Mouse (Mus musculus): ENCODE data around the gene Kalrn.

The Kalrn gene

DNA sequence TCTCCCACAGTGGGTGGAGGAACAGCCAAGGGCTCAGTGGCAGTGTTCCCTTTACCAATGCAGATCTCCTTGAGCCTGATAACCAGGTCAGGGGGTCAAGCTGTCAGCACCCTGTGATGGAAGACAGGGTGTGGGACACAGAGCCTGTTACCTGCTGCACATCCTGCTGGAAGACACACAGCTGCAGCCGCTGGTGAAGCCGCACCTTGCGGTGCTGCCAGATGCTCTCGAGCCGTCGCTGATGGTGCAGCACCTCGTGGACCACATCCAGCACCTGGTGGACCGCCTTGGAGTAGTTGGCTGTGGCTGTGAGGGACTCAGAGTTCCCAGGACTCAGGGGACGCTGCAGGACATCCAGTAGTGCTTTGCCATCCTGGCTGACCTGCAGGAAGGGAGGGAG lies 265.9 kb downstream of the Kalrn start:
- DNase-seq: no peak

DNA sequence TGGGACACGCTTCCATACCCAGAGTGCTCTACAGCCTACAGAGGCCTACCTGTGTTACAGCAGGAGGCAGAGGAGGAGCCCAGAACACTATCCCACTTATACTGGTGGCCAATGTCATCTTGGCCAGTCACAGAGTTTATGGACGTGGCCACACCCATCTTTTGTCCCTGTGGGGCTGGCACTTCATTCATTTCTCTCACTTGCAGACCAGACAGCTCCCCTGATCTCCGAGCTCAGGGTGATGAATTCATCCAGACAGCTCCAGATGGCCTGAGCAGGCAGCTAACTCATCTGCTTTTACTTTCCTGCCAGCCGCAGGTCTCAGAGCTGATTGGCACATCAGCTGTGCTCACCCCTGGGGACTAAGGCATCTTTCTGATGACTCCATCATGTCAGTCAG lies 267.7 kb downstream of the Kalrn start:
- no peak for DNase-seq

DNA sequence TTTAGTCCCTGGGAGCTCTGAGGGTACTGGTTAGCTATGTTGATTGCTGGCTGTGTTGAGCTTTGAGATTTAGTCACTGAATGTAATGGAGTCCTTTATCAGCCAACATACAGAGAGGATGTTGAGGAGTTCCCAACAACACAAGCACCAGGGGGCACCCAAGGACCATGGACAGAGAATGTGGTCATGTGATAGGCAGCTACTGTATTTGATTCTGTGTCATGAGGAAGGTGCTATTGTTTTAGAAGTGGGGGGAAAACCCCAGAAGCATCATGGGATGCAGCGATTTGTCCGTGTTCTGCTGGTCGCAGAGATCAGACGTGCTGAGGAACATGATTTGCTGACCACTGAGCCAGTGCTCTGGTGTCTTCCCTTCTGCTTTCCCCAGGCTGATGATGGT lies 269.5 kb downstream of the Kalrn start:
- DNase-seq: peak; percentile 18 to 33

DNA sequence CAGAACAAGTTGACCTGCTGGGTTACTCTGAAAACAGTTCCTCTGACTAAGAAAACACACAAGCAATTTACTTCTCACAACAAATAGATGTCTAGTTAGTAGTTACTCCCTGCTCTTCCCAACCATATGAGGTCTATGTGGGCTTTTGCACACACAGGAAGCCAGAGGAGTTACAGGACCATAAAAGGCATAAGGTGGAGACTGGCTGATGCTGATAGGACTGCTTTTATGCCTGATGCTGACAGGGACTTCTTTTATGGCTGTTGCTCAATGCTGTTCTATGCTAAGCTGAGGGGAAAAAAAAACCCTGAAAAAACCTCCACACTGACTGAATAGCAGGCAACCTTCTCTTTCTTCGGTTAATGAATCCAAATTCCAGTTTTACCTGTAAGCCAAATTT lies 270.8 kb downstream of the Kalrn start:
- no peak for DNase-seq

DNA sequence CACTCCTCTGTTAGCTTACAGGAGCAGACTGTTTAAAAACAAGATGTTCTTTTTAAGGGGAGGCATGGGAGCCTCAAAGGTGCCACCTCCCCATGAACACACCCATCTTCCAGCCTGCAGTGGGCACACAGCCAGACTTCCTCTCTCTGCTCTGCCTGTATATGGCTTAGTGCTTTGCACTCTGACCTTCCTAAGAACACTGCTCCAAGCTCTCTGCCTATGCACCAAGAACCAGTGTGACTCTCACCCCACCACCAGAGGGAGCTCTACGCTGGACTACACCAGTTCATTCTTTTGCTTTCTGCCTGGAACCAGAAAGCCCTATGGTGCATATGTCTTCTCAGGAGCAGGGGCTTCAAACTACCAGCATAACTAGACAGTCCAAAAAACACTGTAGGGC lies 271.3 kb downstream of the Kalrn start:
- DNase-seq: no peak

DNA sequence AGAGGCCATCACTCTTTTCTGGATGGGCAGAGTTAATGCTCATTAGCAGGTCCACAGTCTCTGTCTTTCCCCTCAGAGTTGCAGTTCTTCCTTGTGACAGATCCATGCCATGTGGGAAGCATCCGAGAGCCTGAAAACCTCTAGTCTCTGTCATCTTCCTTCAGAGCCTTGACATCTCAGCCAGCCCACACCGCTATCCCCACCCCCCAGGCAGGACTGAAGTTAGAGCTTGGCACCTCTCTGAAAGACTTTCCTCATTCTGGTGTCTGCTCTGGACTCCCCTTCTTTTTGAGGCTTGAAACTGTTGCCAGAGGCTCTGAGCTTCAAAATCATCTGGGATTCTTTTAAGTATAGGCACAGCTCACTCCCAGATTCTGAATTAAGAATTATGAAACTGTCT lies 274.1 kb downstream of the Kalrn start:
- no peak for DNase-seq

DNA sequence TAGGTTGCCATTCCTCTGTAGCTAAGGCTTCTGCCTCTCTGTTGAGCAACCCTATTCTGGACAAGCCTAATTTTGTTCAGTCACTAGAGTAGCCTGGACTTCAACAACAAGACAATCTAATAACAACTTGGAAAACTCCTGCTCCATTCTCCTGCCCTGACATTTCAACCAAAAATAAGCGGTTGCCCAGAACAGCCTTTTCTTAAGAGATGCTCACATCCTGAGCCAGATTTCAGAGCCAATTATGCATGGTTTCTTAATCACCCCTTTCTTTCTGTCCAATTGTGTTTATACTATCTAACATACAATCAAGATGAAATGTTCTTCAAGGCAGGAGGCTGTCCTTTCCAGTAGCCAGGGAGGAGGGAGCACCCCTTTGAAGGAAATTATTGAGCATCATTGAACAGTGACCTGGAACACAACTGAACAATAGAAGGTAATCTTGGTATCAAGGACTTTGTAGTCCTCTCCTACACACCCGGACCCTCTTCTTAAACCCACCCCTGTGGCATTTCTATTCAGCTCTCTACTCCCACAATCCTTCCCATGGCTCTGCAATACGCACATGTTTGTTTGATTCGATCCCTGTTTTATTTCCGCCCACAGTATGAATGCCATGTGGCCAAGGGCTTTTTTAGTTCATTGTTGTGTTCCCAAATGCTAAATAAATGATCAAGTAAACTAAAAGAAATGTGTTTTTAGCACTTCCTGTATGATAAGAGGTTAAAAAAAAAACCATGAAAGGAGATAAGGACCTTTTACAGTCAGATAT lies 275.2 kb downstream of the Kalrn start:
- no peak for DNase-seq

DNA sequence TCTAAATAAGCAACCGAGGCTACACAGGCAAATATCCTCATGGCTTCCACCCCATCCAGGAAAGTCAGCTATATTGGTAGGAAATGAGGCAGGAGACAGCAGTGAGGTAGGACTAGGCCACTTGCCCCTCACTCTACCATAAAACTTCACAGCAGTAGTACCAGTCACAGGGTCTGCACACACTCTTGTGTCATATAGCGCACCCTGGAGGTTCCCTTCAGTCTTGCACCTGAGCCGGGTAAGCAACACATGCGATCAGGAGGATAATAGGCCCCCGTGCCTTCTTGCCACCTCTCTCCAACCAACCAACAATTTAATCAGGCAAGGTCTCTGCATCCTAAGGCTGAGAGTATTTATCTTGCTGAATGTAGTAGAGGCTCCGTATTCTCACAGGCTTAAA lies 278.8 kb downstream of the Kalrn start:
- DNase-seq: no peak

DNA sequence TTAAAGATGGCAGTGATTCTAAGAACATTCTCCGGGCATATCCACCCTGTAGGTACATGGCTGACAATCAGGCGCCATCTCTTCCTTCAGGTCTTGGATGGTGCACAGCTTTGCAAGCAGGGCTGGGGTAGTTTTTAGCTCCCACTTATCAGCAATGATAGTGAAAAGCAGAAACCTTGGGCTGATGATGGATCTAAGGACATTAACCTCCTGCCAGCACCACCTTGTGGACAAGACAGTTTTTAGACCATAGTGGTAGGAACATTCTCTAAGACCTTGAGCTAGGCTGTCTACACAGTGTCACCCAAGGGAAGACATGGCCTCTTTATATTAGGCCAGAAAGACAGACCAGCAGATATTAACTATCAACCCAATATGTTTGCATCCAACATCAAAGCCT lies 279.7 kb downstream of the Kalrn start:
- DNase-seq: peak in 1 of 2 experiments; percentile 19

DNA sequence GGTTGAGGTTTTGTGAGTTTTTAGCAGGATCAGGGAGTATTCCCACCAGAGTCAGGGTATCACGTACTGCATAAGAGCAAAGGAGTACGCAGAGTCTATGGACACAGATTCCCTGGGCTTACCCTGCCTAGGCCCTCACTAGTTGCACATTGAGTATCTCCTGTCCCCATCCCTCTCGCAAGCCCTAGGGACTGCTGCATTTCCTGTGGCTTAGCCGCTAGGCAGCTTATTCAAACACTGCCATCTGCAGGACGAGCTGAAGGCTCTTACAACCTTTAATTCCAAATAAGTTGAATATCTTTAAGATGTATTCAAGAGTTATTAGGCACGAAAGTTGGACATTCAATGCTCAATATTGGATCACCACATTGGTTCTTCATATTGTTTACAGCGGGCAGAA lies 283.7 kb downstream of the Kalrn start:
- DNase-seq: no peak

DNA sequence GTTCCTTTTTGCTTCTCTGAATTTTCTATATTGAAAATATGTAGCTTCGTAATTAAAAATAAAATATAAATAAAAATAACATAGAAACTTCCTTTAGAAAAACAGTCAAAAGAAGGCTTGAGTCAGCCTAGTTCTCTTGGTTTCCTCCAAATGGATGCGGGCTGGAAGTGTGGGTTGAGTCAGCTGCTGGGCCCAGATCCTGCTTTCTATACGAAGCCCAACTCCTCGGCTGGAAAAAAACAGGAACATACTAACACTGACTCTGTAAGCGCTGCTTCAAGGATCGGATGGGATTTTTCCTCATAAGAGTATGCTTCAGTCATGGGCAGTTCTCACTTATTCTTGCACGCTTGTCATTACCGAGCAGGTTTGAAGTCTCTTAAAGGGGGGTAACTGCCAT lies 291.3 kb downstream of the Kalrn start:
- no peak for DNase-seq

DNA sequence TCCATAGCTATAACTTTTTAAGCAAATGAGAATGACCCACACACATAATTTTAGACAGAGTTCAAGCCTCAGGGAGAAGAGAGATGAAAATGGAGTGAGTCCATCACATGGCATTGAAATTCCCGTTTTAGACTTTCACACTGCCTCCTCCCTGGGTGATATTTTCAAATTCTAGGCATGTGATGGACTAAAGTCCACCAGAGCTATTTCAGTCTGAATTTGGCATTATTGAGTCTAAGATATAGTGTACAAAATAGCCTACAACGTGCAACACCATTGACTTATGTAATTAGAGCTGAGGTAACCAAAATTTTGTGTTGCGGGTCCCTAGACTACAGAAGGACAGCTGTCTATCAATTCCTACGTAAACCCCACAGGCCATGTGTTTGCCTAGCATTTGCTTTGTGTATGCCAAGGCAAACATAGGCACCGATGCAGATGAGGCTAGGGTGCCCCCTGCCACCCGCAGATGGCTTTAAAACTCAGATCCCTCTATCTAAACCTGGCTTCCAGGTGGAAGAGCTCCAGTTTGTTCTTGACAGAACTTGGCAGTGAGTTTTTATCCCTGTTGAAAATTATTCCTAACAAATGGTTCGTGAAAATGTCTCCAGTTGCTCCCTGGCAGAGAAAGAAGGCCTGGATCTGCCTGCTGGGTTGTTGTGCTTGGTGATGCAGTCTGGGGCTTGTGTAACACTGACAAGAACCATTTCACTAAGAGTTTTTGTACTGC lies 293.5 kb downstream of the Kalrn start:
- no peak for DNase-seq

DNA sequence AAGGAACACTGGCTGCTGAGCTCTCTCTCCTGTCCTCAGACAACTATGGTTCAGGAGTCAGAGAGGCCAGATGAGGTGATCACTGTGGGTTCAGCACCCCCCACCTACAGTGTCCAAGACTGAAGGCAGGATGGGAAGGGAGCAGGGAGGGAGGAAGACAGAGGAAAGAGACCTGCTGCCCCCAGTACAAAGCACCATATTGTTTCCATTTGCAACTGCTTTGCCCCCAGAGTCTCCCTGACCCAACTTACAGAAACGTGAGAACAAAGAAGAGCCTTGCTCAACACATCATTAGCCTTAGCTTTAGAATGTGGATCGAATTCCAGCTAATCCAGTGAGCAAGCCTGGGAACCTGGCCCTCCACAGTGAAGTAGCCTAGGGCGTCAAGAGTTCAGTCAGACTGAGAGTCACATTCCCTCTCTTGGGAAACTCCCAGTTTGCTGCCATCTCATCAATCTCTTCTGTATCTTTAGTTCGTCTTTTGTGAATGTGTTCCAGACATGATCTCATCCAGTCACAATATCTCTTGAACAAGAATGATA lies 295.0 kb downstream of the Kalrn start:
- DNase-seq: no peak

DNA sequence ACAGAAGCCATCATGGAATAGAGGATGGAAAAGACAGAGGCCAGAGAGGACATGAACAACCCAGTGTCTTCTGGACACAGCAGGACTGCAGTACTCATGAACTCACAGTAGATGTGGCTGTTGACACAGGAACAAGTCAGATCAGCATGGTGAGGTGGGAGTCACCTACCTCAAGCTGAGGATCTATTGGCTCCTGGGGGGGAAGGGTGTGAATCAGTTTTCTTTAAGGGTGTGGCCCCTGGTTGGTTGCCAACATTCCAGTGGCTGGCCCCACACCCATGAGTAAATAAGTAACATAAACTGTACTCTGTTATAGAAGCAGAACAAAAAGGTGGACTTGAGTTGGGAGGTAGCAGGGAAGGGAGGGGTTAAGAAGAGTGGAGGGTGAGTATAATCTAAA lies 298.7 kb downstream of the Kalrn start:
- no peak for DNase-seq

DNA sequence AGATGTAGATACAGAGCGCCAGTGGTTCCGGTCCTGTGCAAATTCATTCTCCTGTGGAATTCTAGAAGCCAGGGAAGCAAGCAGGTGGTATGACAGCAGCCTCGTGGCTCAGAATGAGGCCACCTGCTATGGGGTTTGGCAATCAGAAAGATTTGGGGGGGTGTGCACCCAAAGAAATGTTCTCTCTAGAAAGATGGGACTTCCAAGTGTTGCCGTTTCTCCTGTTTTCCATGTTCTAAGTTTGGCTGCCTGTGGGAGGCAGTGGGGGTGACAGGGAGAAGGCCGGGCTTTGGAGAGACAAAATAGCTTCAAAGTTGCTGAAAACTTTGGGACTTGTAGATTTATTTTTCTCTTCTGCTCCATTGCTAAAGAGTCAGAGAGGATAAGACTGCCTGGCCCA lies 301.9 kb downstream of the Kalrn start:
- no peak for DNase-seq

DNA sequence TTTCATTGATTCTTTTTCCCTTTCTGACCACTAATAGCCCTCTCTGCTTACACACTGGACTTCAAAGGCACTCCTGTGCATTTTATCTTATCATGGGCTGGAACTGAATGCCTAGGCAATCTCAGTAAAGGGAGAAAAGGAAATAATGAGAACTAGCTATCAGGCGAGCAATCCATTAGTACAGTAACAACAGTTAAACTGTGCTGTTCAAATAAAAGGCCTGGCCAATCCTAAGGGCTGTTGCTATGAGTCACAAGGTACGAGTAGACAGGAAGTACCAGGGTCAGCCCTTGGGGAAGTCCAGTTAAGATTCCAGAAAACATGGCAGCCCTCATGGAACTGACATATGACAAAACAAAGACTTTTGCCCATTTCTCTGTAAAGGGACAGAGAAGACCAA lies 302.7 kb downstream of the Kalrn start:
- no peak for DNase-seq

DNA sequence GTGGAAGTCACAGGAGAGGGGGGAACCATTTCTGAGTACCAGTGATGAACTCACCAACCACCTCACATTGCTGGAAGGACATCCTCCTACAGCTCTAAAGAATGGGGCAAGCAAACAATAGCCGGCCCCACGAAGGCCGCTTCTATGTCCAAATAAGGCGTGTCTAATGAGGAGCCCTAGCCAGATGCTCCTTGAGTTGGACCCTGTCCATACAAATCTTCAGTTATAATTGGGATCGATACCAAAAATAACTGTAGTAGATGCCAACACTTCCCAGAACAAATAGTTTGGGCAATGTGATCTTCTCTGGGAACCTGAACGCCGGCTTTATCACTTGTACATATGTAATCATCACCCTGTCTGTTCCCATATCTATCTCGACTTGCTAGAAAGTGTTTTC lies 303.7 kb downstream of the Kalrn start:
- DNase-seq: no peak

DNA sequence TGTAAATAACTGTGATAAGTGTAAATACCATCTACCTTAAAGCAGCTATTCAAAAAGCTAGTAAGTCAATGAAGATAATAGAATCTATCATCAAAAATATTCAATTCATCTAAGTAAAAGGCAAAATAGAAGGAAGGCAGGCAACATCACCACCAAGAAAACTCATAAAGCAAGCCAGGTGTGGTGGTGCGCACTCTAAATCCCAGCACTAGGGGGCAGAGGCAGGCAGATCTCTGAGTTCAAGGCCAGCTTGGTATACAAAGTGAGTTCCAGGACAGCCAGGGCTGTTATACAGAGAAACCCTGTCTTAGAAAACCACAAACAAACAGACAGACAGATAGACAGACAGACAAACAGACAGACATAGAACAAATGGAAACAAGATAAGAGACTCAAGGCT lies 305.6 kb downstream of the Kalrn start:
- DNase-seq: no peak

DNA sequence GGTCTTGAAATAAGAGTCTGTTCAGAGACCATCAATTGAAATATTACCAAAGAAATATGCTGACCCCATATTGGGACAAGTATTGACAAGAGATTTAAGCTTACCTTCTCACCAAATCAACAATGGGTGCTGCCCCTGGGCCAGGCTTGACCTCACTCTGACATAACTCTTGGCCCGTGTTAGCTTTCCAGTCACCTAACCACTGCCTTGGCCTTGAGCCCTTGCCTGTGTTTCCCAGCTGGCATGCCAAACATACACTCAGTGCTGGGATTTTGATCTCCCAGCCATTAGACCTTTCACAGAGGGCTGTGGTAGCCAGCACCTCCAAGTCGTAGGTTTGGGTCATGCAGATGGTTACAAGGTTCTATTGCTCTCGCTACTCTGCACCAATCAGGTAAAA lies 308.7 kb downstream of the Kalrn start:
- DNase-seq: no peak

DNA sequence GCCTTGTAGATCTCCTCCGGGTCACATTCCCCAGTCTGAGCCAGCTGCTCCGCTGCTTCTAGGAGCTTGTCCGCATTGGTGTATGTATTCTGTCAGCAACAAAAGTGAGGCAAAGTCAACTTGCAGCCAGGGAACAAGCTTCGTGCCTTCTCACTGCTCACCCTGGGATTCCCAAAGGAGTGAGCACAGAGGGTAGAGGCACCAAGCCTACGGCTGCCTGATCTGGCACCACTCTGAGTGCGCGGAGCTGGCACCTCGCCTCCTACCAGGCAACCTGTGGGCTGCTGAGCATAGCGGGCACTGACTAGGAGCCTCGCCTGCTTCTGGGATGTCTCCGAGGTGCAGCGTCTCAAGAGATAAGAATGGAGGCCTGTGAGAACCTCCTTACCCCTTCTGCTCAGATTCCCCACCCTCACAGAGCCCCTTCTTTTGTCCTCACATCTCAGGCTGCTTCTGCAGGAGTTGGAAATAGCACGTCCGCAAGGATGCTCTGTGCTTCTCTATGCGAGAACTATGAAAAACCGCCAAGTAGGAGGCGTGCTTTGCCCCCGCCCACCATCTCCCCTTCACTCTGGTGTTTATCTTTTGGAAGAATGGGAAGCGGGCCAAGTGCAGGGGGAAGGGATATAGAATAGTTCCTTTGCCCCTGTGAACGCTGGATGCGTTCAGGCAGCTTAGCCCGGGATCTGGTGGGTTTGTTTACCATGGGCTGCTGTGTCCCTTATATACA lies 310.4 kb downstream of the Kalrn start:
- no peak for DNase-seq

DNA sequence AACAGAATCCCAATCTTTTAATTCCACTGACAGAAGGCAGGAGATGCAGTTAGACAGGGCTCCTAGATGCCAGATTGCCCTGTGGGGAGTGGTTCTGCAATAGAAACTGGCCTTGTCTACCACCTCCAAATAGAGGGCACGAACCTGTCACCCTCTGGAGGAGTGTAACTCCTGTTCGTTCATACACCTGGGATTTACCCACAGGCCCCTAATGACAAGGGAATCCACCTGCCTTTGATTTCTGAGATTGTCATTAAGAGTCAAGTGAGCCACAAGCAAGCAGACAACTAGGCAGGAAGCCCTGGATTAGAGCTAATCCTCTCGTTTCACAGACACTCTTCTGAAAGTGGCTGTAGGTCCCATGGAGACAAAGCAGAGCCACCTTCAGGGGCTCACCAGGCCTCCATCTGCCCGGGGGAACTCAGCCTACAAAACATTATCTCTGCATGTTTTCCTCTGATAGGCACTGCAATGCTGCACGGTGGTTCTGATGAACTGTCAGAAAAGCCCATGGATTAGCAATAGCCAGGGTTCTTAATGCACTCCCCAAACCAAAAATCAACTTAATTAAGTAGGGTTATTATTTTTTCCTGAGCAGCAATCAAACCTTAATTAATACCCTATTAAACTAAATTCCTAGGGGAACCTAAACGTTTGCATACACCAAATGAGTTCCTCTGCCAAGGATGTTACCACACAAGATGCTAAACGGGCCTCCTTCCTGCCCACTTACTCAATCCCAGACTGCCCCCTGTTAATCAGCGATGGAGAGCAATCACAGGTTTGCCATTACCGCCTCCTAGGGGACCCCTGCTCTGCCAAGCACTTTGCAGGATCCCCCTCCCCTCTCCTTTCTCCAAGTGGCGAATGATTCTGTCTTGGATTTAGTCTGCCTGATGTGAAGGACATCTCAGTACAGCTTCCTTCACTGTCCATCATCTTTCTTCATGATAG lies 312.1 kb downstream of the Kalrn start:
- no peak for DNase-seq

DNA sequence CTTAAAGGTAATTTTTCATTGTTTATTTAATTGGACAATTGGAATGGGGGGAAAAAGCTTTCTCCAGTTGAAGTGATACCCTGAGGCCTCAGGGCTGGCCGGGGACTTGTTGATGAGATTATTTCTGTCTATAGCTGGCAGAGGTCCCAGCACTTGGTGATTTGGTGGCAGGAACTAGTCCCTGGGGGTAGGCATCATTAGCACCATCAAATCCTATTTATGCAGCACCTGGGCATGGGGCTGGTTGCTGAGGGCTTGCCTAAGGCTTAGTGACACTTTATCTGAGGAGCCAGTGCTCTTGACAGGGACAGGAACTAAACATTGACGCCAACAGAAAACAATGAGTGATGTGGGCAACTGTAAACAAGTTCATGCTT lies 318.7 kb downstream of the Kalrn start:
- DNase-seq: no peak
